Mouse (Mus musculus) liver, embryonic 14.5 days (tissue): ENCODE results near the gene Nppc. TPM values are rescaled to one million over a fixed set of nuclear protein-coding genes. Genes with fewer than 3 reads are reported as not detected.

Experiments used
- ATAC-seq: fragments of 200-750 bp; cut with Nextera tagmentation; 2 replicates; pipeline ENCODE4 v1.8.0; 2017; ENCODE audit warnings: moderate number of reproducible peaks, mild to moderate bottlenecking, moderate library complexity; ENCODE audit not compliant: insufficient read depth
- DNase-seq, 3 experiments: peaks; one replicate each; pipeline ENCODE4 v3.0.0-alpha.2; 2012 to 2013; ENCODE audit warnings: low read depth in 3 of 3, low spot score in 3 of 3
- H3K27ac ChIP-seq: fragments of 300-500 bp; sonication (generic); 2 replicates; pipeline ENCODE4 v1.5.1; 2014; ENCODE audit warnings: moderate library complexity, mild to moderate bottlenecking, control low read depth, inconsistent platforms
- H3K27me3 ChIP-seq: fragments of 300-500 bp; sonication (generic); 2 replicates; pipeline ENCODE4 v1.6.1; 2014; ENCODE audit warnings: mild to moderate bottlenecking, low read length, moderate library complexity; ENCODE audit not compliant: control insufficient read depth, insufficient read depth
- H3K36me3 ChIP-seq: fragments of 300-500 bp; sonication (generic); replicated peaks from 2 replicates; pipeline ENCODE4 v1.6.1; 2014; ENCODE audit warnings: low read depth; ENCODE audit not compliant: control insufficient read depth, insufficient read depth
- H3K4me1 ChIP-seq, 2 experiments: fragments of 200-500 bp in 1 of 2; fragments of 300-500 bp in 1 of 2; sonication (generic) in 1 of 2; replicated peaks; 2 replicates each; pipeline ENCODE4 v1.6.1; 2012 to 2014; ENCODE audit warnings: antibody characterized with exemption in 1 of 2, inconsistent platforms in 1 of 2, low read length in 1 of 2; ENCODE audit not compliant: control insufficient read depth in 2 of 2, insufficient read depth in 2 of 2
- H3K4me2 ChIP-seq: fragments of 300-500 bp; sonication (generic); 2 replicates; pipeline ENCODE4 v1.6.1; 2014; ENCODE audit warnings: low read depth, mild to moderate bottlenecking, control low read depth, moderate library complexity
- H3K4me3 ChIP-seq, 2 experiments: fragments of 200-500 bp in 1 of 2; fragments of 300-500 bp in 1 of 2; sonication (generic) in 1 of 2; 2 replicates each; pipeline ENCODE4 v1.5.1; 2012 to 2014; ENCODE audit warnings: low read depth in 2 of 2, low read length in 2 of 2, mild to moderate bottlenecking in 2 of 2, control low read depth in 1 of 2, inconsistent platforms in 1 of 2, moderate library complexity in 1 of 2; ENCODE audit not compliant: insufficient read depth in 1 of 2
- H3K9ac ChIP-seq: fragments of 300-500 bp; sonication (generic); replicated peaks from 2 replicates; pipeline ENCODE4 v1.6.1; 2014; ENCODE audit warnings: mild to moderate bottlenecking, control low read depth, moderate library complexity
- H3K9me3 ChIP-seq: fragments of 300-500 bp; sonication (generic); 2 replicates; pipeline ENCODE4 v1.6.1; 2016; ENCODE audit warnings: low read length, mixed read lengths; ENCODE audit not compliant: control insufficient read depth
- CTCF ChIP-seq: IDR thresholded peaks from 2 replicates; pipeline ENCODE4 v1.5.1; 2016; ENCODE audit warnings: antibody characterized with exemption, low read depth, control low read depth
- EP300 ChIP-seq: IDR thresholded peaks from 2 replicates; pipeline ENCODE4 v1.6.1; 2016; ENCODE audit warnings: antibody characterized with exemption, low read depth
- WGBS: fragments of 180-500 bp; shearing (Covaris S2); extraction: QIAGEN DNeasy Blood & Tissue Kit; methylation state at CpG from one replicate; pipeline ENCODE4 v1.1.7; 2014; ENCODE audit not compliant: insufficient replicate concordance; 5-methylcytosine and 5-hydroxymethylcytosine counted together
- polyA plus RNA-seq, 2 experiments: library from polyadenylated mRNA; depleted of rRNA in 1 of 2; stranded (reverse) in 1 of 2; unstranded in 1 of 2; fragments of >200 nt; fragmentation: Nextera tagmentation in 1 of 2; extraction: Ambion mirVana in 1 of 2; gene quantifications; 2 replicates each; pipeline versions ENCODE4 v1.2.1 to v1.2.3; 2012 to 2014

Nppc gene
- polyA plus RNA-seq, 2 experiments: 0.04 TPM; not detected in 1

DNA sequence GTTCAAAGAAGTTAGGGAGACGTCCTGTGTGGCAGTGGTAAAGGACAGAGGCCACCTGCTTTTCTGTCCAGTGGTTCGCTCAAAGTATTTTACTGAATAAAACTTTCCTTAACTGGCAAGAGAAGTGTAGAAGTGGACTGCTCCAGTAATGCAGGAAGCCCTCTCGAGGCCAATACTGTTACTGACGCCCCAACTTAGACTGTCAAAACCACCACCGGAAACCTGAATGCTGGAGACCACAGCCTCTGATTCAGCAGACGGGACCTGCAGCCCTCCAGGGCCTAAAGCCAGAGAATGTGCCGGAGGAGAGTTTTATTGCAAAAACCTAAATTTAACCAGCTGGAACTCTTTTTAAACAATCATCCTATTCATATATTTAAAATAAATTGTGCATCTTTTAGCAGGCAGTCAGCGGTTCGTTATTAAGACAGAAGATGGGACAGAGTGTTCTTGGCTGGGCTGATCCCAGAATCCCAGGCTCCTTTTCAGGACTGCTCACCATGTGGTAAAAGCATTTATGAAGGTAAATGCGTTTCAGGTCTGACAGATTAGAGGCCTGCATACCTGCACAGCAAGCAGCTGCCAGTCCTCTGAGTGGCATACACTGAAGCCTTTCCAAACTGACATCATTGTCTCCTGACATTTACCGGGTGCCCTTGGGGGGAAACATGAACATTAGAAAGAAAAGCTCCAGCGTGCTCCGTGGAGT lies 27.1 kb downstream of the Nppc start:
- H3K36me3 ChIP-seq: no peaks in the 10 kb centered on the region
- 41% methylated on average over 13 of the region's 13 CpGs for WGBS
- TF ChIP-seq CTCF (no peak), EP300 (no peak)
- no peaks in the 10 kb centered on the region for H3K4me1 ChIP-seq
- H3K4me3 ChIP-seq: no peak overlapping the region
- no peaks in the 10 kb centered on the region for H3K27me3 ChIP-seq
- H3K9me3 ChIP-seq: no peaks in the 10 kb centered on the region
- no peak for DNase-seq
- no peak overlapping the region for H3K9ac ChIP-seq
- no peak overlapping the region for H3K27ac ChIP-seq
- ATAC-seq: no peak
- H3K4me2 ChIP-seq: no peak overlapping the region

DNA sequence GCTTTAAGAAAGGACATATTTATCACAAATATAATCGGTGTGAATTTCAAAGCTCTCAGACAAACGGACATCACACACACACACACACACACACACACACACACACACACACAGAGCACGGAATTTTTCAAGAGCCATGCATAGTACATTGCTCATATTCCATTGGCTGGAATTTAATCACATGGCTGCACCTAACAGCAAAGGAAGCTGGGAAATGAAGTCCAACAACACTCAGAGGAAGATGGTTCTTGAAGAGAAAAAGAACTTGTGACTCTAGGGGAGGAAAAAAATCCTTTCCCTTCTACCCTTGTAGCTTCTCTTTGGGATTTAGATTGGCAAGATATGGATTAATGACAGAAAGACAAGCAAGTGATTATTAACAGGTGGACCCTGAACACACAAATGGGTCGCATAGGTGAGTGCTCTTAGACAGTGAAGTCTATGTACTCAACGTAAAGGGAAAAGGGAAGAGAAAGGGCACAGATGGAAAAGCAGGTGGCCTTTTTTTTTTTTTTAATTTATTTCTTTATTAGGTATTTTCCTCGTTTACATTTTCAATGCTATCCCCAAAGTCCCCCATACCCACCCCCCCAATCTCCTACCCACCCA lies 35.5 kb downstream of the Nppc start:
- ATAC-seq (no peak), DNase-seq (no peak)
- WGBS: 46% methylated on average over 6 of the region's 6 CpGs
- Histone ChIP-seq H3K4me1 (peaks cover 0 to 11% of the 10 kb centered on the region in 2 experiments; a peak in 2 of 4 replicates), H3K9me3 (no peaks in the 10 kb centered on the region), H3K27ac (no peak overlapping the region), H3K4me3 (no peak overlapping the region), H3K4me2 (no peak overlapping the region), H3K27me3 (no peaks in the 10 kb centered on the region), H3K9ac (no peak overlapping the region), H3K36me3 (no peaks in the 10 kb centered on the region)
- no peak for TF ChIP-seq CTCF
- TF ChIP-seq EP300: no peak

- Histone ChIP-seq H3K9me3 (no peaks in the 10 kb centered on the region), H3K4me1 (peaks cover 0 to 11% of the 10 kb centered on the region in 2 experiments; a peak in 2 of 4 replicates), H3K9ac (no peak overlapping the region), H3K27ac (no peak overlapping the region), H3K27me3 (no peaks in the 10 kb centered on the region), H3K36me3 (no peaks in the 10 kb centered on the region), H3K4me2 (no peak overlapping the region), H3K4me3 (no peak overlapping the region)
- no peak for DNase-seq
- ATAC-seq: no peak
- 58% methylated on average over 7 of the region's 7 CpGs for WGBS
- TF ChIP-seq EP300 (no peak), CTCF (no peak)
These were observed 36.3 kb downstream of the Nppc start for GRCm38 (mm10) chr1:86633840-86634750.

- Histone ChIP-seq H3K9me3 (no peaks in the 10 kb centered on the region), H3K27me3 (no peaks in the 10 kb centered on the region), H3K4me1 (peaks cover 0 to 11% of the 10 kb centered on the region in 2 experiments; a peak in 2 of 4 replicates), H3K36me3 (no peaks in the 10 kb centered on the region), H3K4me3 (no peak overlapping the region), H3K4me2 (no peak overlapping the region), H3K27ac (no peak overlapping the region), H3K9ac (no peak overlapping the region)
- DNase-seq (no peak), ATAC-seq (no peak)
- no peak for TF ChIP-seq EP300
- TF ChIP-seq CTCF: no peak
- 44% methylated on average over 3 of the region's 3 CpGs for WGBS
These were observed 36.9 kb downstream of the Nppc start for GRCm38 (mm10) chr1:86633434-86633833.
